25 mouse cellular contexts compared by ENCODE assay signal in genomic region chr3:25724111-25724510, GRCm38 (mm10).
"Had no signal": no experiment of that assay in that cellular context is flagged by ENCODE, and none has a peak within 500 bp of the region (broad histone marks: within the 10 kb centered on the region; RNA-seq: fewer than 3 reads in every experiment).

No protein-coding gene starts in this region.

- H3K27ac ChIP-seq: embryonic facial prominence, embryonic 10.5 days; embryonic facial prominence, embryonic 12.5 days; embryonic facial prominence, embryonic 13.5 days; embryonic facial prominence, embryonic 15.5 days; forebrain, embryonic 10.5 days; forebrain, embryonic 12.5 days; forebrain, embryonic 13.5 days; forebrain, embryonic 15.5 days; gastrocnemius, adult 2 months; heart, adult 2 months had no signal

- H3K9ac ChIP-seq: embryonic facial prominence, embryonic 12.5 days; embryonic facial prominence, embryonic 13.5 days; embryonic facial prominence, embryonic 15.5 days; forebrain, embryonic 12.5 days; forebrain, embryonic 13.5 days; forebrain, embryonic 15.5 days; forebrain, postnatal 0 days had no signal

- H3K4me1 ChIP-seq: embryonic facial prominence, embryonic 10.5 days; embryonic facial prominence, embryonic 12.5 days; embryonic facial prominence, embryonic 13.5 days; embryonic facial prominence, embryonic 15.5 days; forebrain, embryonic 10.5 days; forebrain, embryonic 12.5 days; forebrain, embryonic 13.5 days; forebrain, embryonic 15.5 days had no signal

- H3K9me3 ChIP-seq: embryonic facial prominence, embryonic 10.5 days; embryonic facial prominence, embryonic 12.5 days; embryonic facial prominence, embryonic 13.5 days; embryonic facial prominence, embryonic 15.5 days; forebrain, embryonic 10.5 days; forebrain, embryonic 12.5 days; forebrain, embryonic 13.5 days; forebrain, embryonic 15.5 days had no signal

- H3K36me3 ChIP-seq: embryonic facial prominence, embryonic 10.5 days; embryonic facial prominence, embryonic 12.5 days; embryonic facial prominence, embryonic 13.5 days; embryonic facial prominence, embryonic 15.5 days; forebrain, embryonic 10.5 days; forebrain, embryonic 12.5 days; forebrain, embryonic 15.5 days had no signal

- H3K4me3 ChIP-seq: embryonic facial prominence, embryonic 10.5 days; embryonic facial prominence, embryonic 12.5 days; embryonic facial prominence, embryonic 13.5 days; embryonic facial prominence, embryonic 15.5 days; erythroblast, embryonic 14.5 days; forebrain, embryonic 10.5 days; forebrain, embryonic 12.5 days; forebrain, embryonic 13.5 days; forebrain, embryonic 15.5 days; gastrocnemius, adult 2 months; heart, adult 2 months had no signal

- H3K27me3 ChIP-seq: embryonic facial prominence, embryonic 12.5 days; embryonic facial prominence, embryonic 13.5 days; embryonic facial prominence, embryonic 15.5 days; forebrain, embryonic 12.5 days; forebrain, embryonic 13.5 days; forebrain, embryonic 15.5 days had no signal

- DNase-seq: cerebellum, adult 9-10 months; cerebellum, adult 9-11 months; cerebellum, postnatal 10 days; cerebellum, postnatal 14 days; cerebellum, postnatal 25 days; cerebellum, postnatal 36 days; embryo, embryonic 11 days; forebrain, postnatal 0 days; gastrocnemius, adult 2 months; gastrocnemius, postnatal 10 days; gastrocnemius, postnatal 14 days; gastrocnemius, postnatal 25 days; gastrocnemius, postnatal 36 days; heart, adult 11 months; heart, adult 18-20 months; heart, adult 2 months had no signal
